Mouse (Mus musculus) liver, embryonic 11.5 days (tissue): Measurements from ENCODE around the gene Ccdc130. TPM values are rescaled to one million over a fixed set of nuclear protein-coding genes. Genes with fewer than 3 reads are reported as not detected.

Experiments used
- ATAC-seq: fragments of 200-750 bp; cut with Nextera tagmentation; replicated peaks from 2 replicates; pipeline ENCODE4 v1.8.0; 2017; ENCODE audit warnings: moderate number of reproducible peaks, mild to moderate bottlenecking, moderate TSS enrichment, moderate library complexity; ENCODE audit not compliant: low FRiP score
- DNase-seq: peaks from one replicate; pipeline ENCODE4 v3.0.0-alpha.2; 2017; ENCODE audit warnings: low spot score
- H3K27ac ChIP-seq: fragments of 300-500 bp; sonication (generic); 2 replicates; pipeline ENCODE4 v1.5.1; 2014; ENCODE audit warnings: mild to moderate bottlenecking, low read depth, low read length, control low read depth
- H3K27me3 ChIP-seq: fragments of 300-500 bp; sonication (generic); replicated peaks from 2 replicates; pipeline ENCODE4 v1.6.1; 2014; ENCODE audit warnings: low read length, mixed read lengths; ENCODE audit not compliant: control insufficient read depth, insufficient read depth
- H3K36me3 ChIP-seq: fragments of 300-500 bp; sonication (generic); 2 replicates; pipeline ENCODE4 v1.6.1; 2014; ENCODE audit warnings: mild to moderate bottlenecking, low read length, moderate library complexity, mixed read lengths; ENCODE audit not compliant: control insufficient read depth, insufficient read depth
- H3K4me1 ChIP-seq: fragments of 300-500 bp; sonication (generic); replicated peaks from 2 replicates; pipeline ENCODE4 v1.6.1; 2014; ENCODE audit warnings: low read length, mixed read lengths; ENCODE audit not compliant: control insufficient read depth, insufficient read depth
- H3K4me2 ChIP-seq: fragments of 300-500 bp; sonication (generic); 2 replicates; pipeline ENCODE4 v1.6.1; 2014; ENCODE audit warnings: mild to moderate bottlenecking, control low read depth, moderate library complexity
- H3K4me3 ChIP-seq: fragments of 300-500 bp; sonication (generic); 2 replicates; pipeline ENCODE4 v1.5.1; 2014; ENCODE audit warnings: low read depth, low read length, control low read depth
- H3K9ac ChIP-seq: fragments of 300-500 bp; sonication (generic); 2 replicates; pipeline ENCODE4 v1.6.1; 2014; ENCODE audit warnings: low read depth, low read length, control low read depth
- H3K9me3 ChIP-seq: fragments of 300-500 bp; sonication (generic); 2 replicates; pipeline ENCODE4 v1.6.1; 2016; ENCODE audit warnings: low read length, inconsistent platforms, mixed read lengths; ENCODE audit not compliant: control insufficient read depth
- WGBS: fragments of 180-500 bp; shearing (Covaris S2); extraction: QIAGEN DNeasy Blood & Tissue Kit; methylation state at CpG from one replicate; pipeline ENCODE4 v1.1.7; 2014; 5-methylcytosine and 5-hydroxymethylcytosine counted together
- microRNA counts: library from miRNA; unstranded; fragments of <30 nt; microRNA quantifications from one replicate; lab custom pipeline; 2015
- microRNA-seq: library from miRNA; unstranded; fragments of <30 nt; microRNA quantifications from one replicate; pipeline ENCODE4, GENCODE M21; 2017; ENCODE audit warnings: borderline number of aligned reads
- polyA plus RNA-seq: library from polyadenylated mRNA; unstranded; fragments of >200 nt; fragmentation: Nextera tagmentation; extraction: Ambion mirVana; gene quantifications from 2 replicates; pipeline ENCODE4 v1.2.1, GENCODE M21; 2014

The Ccdc130 gene
- polyA plus RNA-seq, 1 experiment from 2014 or later = 16.0 TPM

GRCm38 (mm10) chr8:84211202-84211601, 59.0 kb downstream of the Ccdc130 start:
- DNase-seq = no peak
- ATAC-seq = no peak
- H3K9ac ChIP-seq = no peak overlapping the region
- H3K9me3 ChIP-seq = no peaks in the 10 kb centered on the region
- no peak overlapping the region for H3K4me2 ChIP-seq
- H3K27ac ChIP-seq = no peak overlapping the region
- no peak overlapping the region for H3K4me3 ChIP-seq
- peaks cover 10% of the 10 kb centered on the region for H3K36me3 ChIP-seq
- 90% methylated on average over 3 of the region's 3 CpGs for WGBS
- H3K27me3 ChIP-seq = no peaks in the 10 kb centered on the region
- peaks cover 8% of the 10 kb centered on the region for H3K4me1 ChIP-seq

GRCm38 (mm10) chr8:84210167-84210791, 59.9 kb downstream of the Ccdc130 start:
- peak; percentile 79 for DNase-seq
- peak; percentile 63 for ATAC-seq
- WGBS = 58% methylated on average over 34 of the region's 34 CpGs
- Histone ChIP-seq H3K27me3 (no peaks in the 10 kb centered on the region), H3K9ac (no peak overlapping the region), H3K27ac (no peak overlapping the region), H3K4me2 (0 out of 2 replicates have a peak overlapping the region, but pooled peaks have one; percentile 7), H3K4me3 (no peak overlapping the region), H3K36me3 (peaks cover 12% of the 10 kb centered on the region), H3K4me1 (peaks cover 8% of the 10 kb centered on the region), H3K9me3 (no peaks in the 10 kb centered on the region)

- Histone ChIP-seq H3K4me1 (peaks cover 13% of the 10 kb centered on the region), H3K9ac (0 out of 2 replicates have a peak overlapping the region, but pooled peaks have one; percentile 37)
- WGBS = 72% methylated on average over 17 of the region's 17 CpGs
Measured at GRCm38 (mm10) chr8:84208381-84209380, 61.5 kb downstream of the Ccdc130 start.

GRCm38 (mm10) chr8:84207811-84208210, 62.4 kb downstream of the Ccdc130 start:
- peaks cover 12% of the 10 kb centered on the region for H3K36me3 ChIP-seq

More at GRCm38 (mm10) chr8:84208381-84209380, 61.5 kb downstream of the Ccdc130 start:
- H3K27me3 ChIP-seq = no peaks in the 10 kb centered on the region
- no peak for ATAC-seq
- H3K4me3 ChIP-seq = 0 out of 2 replicates have a peak overlapping the region, but pooled peaks have one; percentile 3
- no peaks in the 10 kb centered on the region for H3K9me3 ChIP-seq
- H3K4me2 ChIP-seq = no peak overlapping the region; the same call in 1 of the 2 replicates
- DNase-seq = no peak
- peak overlapping the region; percentile 64 for H3K27ac ChIP-seq
- H3K36me3 ChIP-seq = peaks cover 12% of the 10 kb centered on the region

More at GRCm38 (mm10) chr8:84207811-84208210, 62.4 kb downstream of the Ccdc130 start:
- H3K27me3 ChIP-seq = no peaks in the 10 kb centered on the region
- H3K27ac ChIP-seq = peak overlapping the region; percentile 64
- 43% methylated on average over 7 of the region's 7 CpGs for WGBS
- H3K4me3 ChIP-seq = no peak overlapping the region
- H3K4me1 ChIP-seq = peaks cover 20% of the 10 kb centered on the region
- no peak overlapping the region for H3K9ac ChIP-seq
- H3K4me2 ChIP-seq = peak overlapping the region; percentile 27; the same call in 1 of the 2 replicates
- peak; percentile 41 for DNase-seq
- ATAC-seq = no peak
- no peaks in the 10 kb centered on the region for H3K9me3 ChIP-seq

MicroRNAs within 50 kb of the gene (microRNA counts, 519-probe panel; counts per million panel counts)
- 5,781 counts per million, percentile 61 among the panel's probes with 10 or more counts for microRNA mmu-miR-23a (lab: Ali Mortazavi, UCI)
- microRNA mmu-miR-27a (lab: Ali Mortazavi, UCI) = 6,229 counts per million, percentile 71 among the panel's probes with 10 or more counts

Small RNA genes lying within 50 kb of the gene (microRNA-seq; reads per million reads assigned to microRNA genes)
- gene Mir23a (12,622 reads per million, percentile 95 among the genes with 10 or more reads in this experiment), gene Mir24-2 (not detected), gene Mir27a (169 reads per million, percentile 53 among the genes with 10 or more reads in this experiment), gene Mir3074-2 (not detected)

Other genes with a start within 250 kb of the Ccdc130 start
- gene Palm3, start 248.9 kb downstream of the Ccdc130 start, polyA plus RNA-seq = 0.66 and 1.2 TPM in 2 replicates
- 1.8 and 3.1 TPM in 2 replicates for gene Il27ra, start 227.8 kb downstream of the Ccdc130 start, polyA plus RNA-seq
- 0.42 TPM in 1 of 2 replicates, not detected in the other for gene Rln3, start 225.4 kb downstream of the Ccdc130 start, polyA plus RNA-seq
- gene Gm10643, start 205.2 kb downstream of the Ccdc130 start, polyA plus RNA-seq = 0.52 and 0.86 TPM in 2 replicates
- gene Rfx1, start 203.5 kb downstream of the Ccdc130 start, polyA plus RNA-seq = 8.4 and 9.5 TPM in 2 replicates
- 5.9 and 10.0 TPM in 2 replicates for gene Dcaf15, start 165.6 kb downstream of the Ccdc130 start, polyA plus RNA-seq
- 0.12 and 0.26 TPM in 2 replicates for gene Podnl1, start 144.4 kb downstream of the Ccdc130 start, polyA plus RNA-seq
- gene Cc2d1a, start 122.4 kb downstream of the Ccdc130 start, polyA plus RNA-seq = 13.7 and 14.1 TPM in 2 replicates
- gene 4930432K21Rik, start 122.4 kb downstream of the Ccdc130 start, polyA plus RNA-seq = 0.36 and 0.47 TPM in 2 replicates
- gene Nanos3, start 85.2 kb downstream of the Ccdc130 start, polyA plus RNA-seq = 1.2 and 1.8 TPM in 2 replicates
- 7.9 and 9.1 TPM in 2 replicates for gene Zswim4, start 33.3 kb downstream of the Ccdc130 start, polyA plus RNA-seq
- 323 and 339 TPM in 2 replicates for gene D8Ertd738e, start 20.7 kb downstream of the Ccdc130 start, polyA plus RNA-seq
- gene Mri1, start 13.1 kb downstream of the Ccdc130 start, polyA plus RNA-seq = 92.2 and 95.9 TPM in 2 replicates
- gene Cacna1a, start 118.1 kb upstream of the Ccdc130 start, polyA plus RNA-seq = 1.1 and 1.8 TPM in 2 replicates